ENCODE assay signal across 10 mouse cellular contexts in the genomic region with DNA sequence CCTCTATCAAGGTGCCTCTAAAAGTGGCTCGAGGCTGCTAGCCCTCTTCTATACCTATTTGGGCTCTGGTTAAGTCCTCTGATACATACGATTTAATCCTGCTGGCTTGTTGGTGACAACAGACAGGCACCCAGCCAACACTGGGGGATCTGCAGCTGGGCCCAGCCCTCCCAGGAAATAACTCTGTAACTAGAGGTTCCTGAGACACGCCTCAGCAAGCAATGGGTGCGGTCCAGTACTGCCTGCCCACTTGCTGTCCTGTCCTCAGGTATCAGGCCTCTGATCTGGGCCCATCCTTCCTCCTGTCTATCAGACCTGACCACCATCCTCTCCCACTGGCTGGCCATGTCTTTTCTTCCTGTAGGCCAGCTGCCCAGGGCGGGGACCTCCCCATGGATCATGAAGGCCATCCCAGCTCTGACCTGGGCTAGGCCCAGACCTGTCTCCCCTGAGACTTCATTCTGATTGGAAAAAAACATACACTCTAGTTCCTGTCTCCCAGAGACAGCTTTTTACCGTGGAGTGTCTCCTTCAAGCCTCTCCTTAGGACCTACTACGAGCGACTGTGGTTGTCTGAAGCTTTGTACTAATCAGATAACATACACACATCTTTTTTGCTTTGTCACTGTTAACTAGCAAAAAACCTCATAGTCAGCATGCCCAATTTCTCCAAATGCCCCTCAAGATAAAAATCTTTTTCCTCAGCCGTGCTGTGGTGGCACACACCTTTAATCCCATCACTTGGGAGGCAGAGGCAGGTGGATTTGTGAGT. TPM values are rescaled to one million over a fixed set of nuclear protein-coding genes. Genes with fewer than 3 reads are reported as not detected.
DNase-seq lines count a peak whose midpoint lies in the region; ATAC-seq and TF ChIP-seq lines count a peak whose summit lies in the region.
"Had no signal": no experiment of that assay in that cellular context is flagged by ENCODE, and none has a peak within 500 bp of the region (broad histone marks: within the 10 kb centered on the region; RNA-seq: fewer than 3 reads in every experiment).

No protein-coding gene starts in this region.

- no peak overlapping the region for H3K4me2 ChIP-seq in midbrain, embryonic 15.5 days
- H3K4me2 ChIP-seq: heart, embryonic 15.5 days had no signal

- no peak for ATAC-seq in midbrain, embryonic 15.5 days (replicated peaks)

- no peak overlapping the region for H3K4me3 ChIP-seq in kidney, adult 2 months (ENCODE audit: insufficient read depth, low read depth, low read length)
- no peak overlapping the region for H3K4me3 ChIP-seq in midbrain, embryonic 15.5 days
- no peak overlapping the region for H3K4me3 ChIP-seq in layer of hippocampus, adult 2 months
- H3K4me3 ChIP-seq: heart, embryonic 15.5 days had no signal

- H3K9ac ChIP-seq in midbrain, embryonic 15.5 days, result no peak overlapping the region
- H3K9ac ChIP-seq: heart, embryonic 15.5 days had no signal

- intact Hi-C loops in gastrocnemius, postnatal 36 days (cut with DNase I), result loop anchor here (2.0 to 5.0 kb wide), 2 partner anchors 95 to 251 kb away; partner anchors contain the start of gene Artn

- H3K27ac ChIP-seq in kidney, adult 2 months (ENCODE audit: insufficient read depth, low read depth, low read length), result no peak overlapping the region
- no peak overlapping the region for H3K27ac ChIP-seq in midbrain, embryonic 15.5 days
- H3K27ac ChIP-seq in layer of hippocampus, adult 2 months, result no peak overlapping the region
- H3K27ac ChIP-seq: heart, embryonic 15.5 days had no signal

- no peaks in the 10 kb centered on the region for H3K27me3 ChIP-seq in kidney, adult 2 months (replicated peaks; ENCODE audit: control insufficient read depth, insufficient read depth, low read length)
- 0 out of 2 replicates have a peak, but pooled peaks cover 5% of the 10 kb centered on the region for H3K27me3 ChIP-seq in midbrain, embryonic 15.5 days (replicated peaks)
- H3K27me3 ChIP-seq: heart, embryonic 15.5 days had no signal

- 62% methylated on average over 9 of the region's 9 CpGs for WGBS in kidney, adult 2 months
- WGBS in midbrain, embryonic 15.5 days, result 81% methylated on average over 9 of the region's 9 CpGs

- TF ChIP-seq CTCF in kidney, adult 2 months (conservative IDR thresholded peaks at IDR 0.05; ENCODE audit: insufficient read depth, insufficient read length, low read depth, low read length), result no peak
- no peak for TF ChIP-seq CTCF in layer of hippocampus, adult 2 months (conservative IDR thresholded peaks at IDR 0.05)

- TF ChIP-seq POLR2A in kidney, adult 2 months (IDR thresholded peaks at IDR 0.05; ENCODE audit: low read depth, low read length), result no peak

- DNase-seq in gastrocnemius, adult 18-20 months (ENCODE audit: low spot score), result peak; percentile 10
- no peak for DNase-seq in gastrocnemius, postnatal 36 days
- peak; percentile 11 for DNase-seq in MN1 (ENCODE audit: low spot score)
- DNase-seq in kidney, adult 2 months, result peak; percentile 84
- DNase-seq in lung, postnatal 36 days, result peak; percentile 66
- no peak for DNase-seq in thymus, adult 18-20 months
- no peak for DNase-seq in layer of hippocampus, adult 2 months (ENCODE audit: low spot score in 2 of 2)
- DNase-seq: thymus, postnatal 14 days had no signal

- H3K4me1 ChIP-seq in kidney, adult 2 months (ENCODE audit: control insufficient read depth, insufficient read depth, low read length), result peaks cover 5% of the 10 kb centered on the region; the same call in 1 of the 2 replicates
- H3K4me1 ChIP-seq in midbrain, embryonic 15.5 days, result peaks cover 20% of the 10 kb centered on the region

- no peaks in the 10 kb centered on the region for H3K36me3 ChIP-seq in kidney, adult 2 months (ENCODE audit: control insufficient read depth, insufficient read depth, low read length)
- H3K36me3 ChIP-seq in midbrain, embryonic 15.5 days (replicated peaks), result no peaks in the 10 kb centered on the region
- H3K36me3 ChIP-seq: heart, embryonic 15.5 days had no signal

- H3K9me3 ChIP-seq in midbrain, embryonic 15.5 days, result no peaks in the 10 kb centered on the region
- H3K9me3 ChIP-seq: heart, embryonic 15.5 days had no signal

RNA-seq across cellular contexts. Expression of gene Slc6a9, which starts 2.2 kb away (rescaled TPM):
- total RNA-seq in gastrocnemius, adult 18-20 months (2021), result 1 to 10 TPM; 5.7 to 6.0 TPM
- total RNA-seq in gastrocnemius, postnatal 36 days (2021), result 1 to 10 TPM; 5.0 to 6.0 TPM
- polyA plus RNA-seq in kidney, adult 2 months (2012; rRNA removed), result 19.2 and 25.7 TPM in 2 replicates
- polyA plus RNA-seq in midbrain, embryonic 15.5 days (2015; fragmentation: Nextera tagmentation; extraction: Ambion mirVana), result 32.3 and 33.0 TPM in 2 replicates
- total RNA-seq in layer of hippocampus, adult 2 months (2021), result 10 to 100 TPM; 32.2 to 33.2 TPM

RNA-seq across cellular contexts. Expression of gene Ccdc24, which starts 40.3 kb away (rescaled TPM):
- under 1 TPM in 1 of 2 experiments, not detected in 1; 0.52 TPM for total RNA-seq in gastrocnemius, adult 18-20 months (2021)
- under 1 TPM in 1 of 2 experiments, not detected in 1; 0.33 TPM for total RNA-seq in gastrocnemius, postnatal 36 days (2021)
- 2.9 and 3.3 TPM in 2 replicates for polyA plus RNA-seq in kidney, adult 2 months (2012; rRNA removed)
- 2.7 and 3.2 TPM in 2 replicates for polyA plus RNA-seq in midbrain, embryonic 15.5 days (2015; fragmentation: Nextera tagmentation; extraction: Ambion mirVana)
- total RNA-seq in layer of hippocampus, adult 2 months (2021), result 1 to 10 TPM in 1 of 2 experiments, under 1 TPM in 1; 0.79 to 2.0 TPM

RNA-seq across cellular contexts. Expression of gene B4galt2, which starts 51.2 kb away (rescaled TPM):
- total RNA-seq in gastrocnemius, adult 18-20 months (2021), result 1 to 10 TPM; 1.8 to 2.0 TPM
- 1 to 10 TPM; 2.8 to 3.2 TPM for total RNA-seq in gastrocnemius, postnatal 36 days (2021)
- 4.9 and 9.8 TPM in 2 replicates for polyA plus RNA-seq in kidney, adult 2 months (2012; rRNA removed)
- polyA plus RNA-seq in midbrain, embryonic 15.5 days (2015; fragmentation: Nextera tagmentation; extraction: Ambion mirVana), result 65.4 and 67.7 TPM in 2 replicates
- total RNA-seq in layer of hippocampus, adult 2 months (2021), result 10 to 100 TPM; 58.6 to 61.3 TPM

RNA-seq across cellular contexts. Expression of gene Atp6v0b, which starts 55.0 kb away (rescaled TPM):
- total RNA-seq in gastrocnemius, adult 18-20 months (2021), result 10 to 100 TPM; 82.2 to 83.6 TPM
- 10 to 100 TPM; 65.4 to 74.0 TPM for total RNA-seq in gastrocnemius, postnatal 36 days (2021)
- polyA plus RNA-seq in kidney, adult 2 months (2012; rRNA removed), result 768 and 777 TPM in 2 replicates
- polyA plus RNA-seq in midbrain, embryonic 15.5 days (2015; fragmentation: Nextera tagmentation; extraction: Ambion mirVana), result 617 and 618 TPM in 2 replicates
- 100 to 1,000 TPM; 411 to 424 TPM for total RNA-seq in layer of hippocampus, adult 2 months (2021)

RNA-seq across cellular contexts. Expression of gene Dph2, which starts 59.7 kb away (rescaled TPM):
- total RNA-seq in gastrocnemius, adult 18-20 months (2021), result 1 to 10 TPM; 3.1 to 3.2 TPM
- total RNA-seq in gastrocnemius, postnatal 36 days (2021), result 1 to 10 TPM; 1.4 to 2.6 TPM
- 9.4 and 10.1 TPM in 2 replicates for polyA plus RNA-seq in kidney, adult 2 months (2012; rRNA removed)
- polyA plus RNA-seq in midbrain, embryonic 15.5 days (2015; fragmentation: Nextera tagmentation; extraction: Ambion mirVana), result 24.0 and 25.5 TPM in 2 replicates
- total RNA-seq in layer of hippocampus, adult 2 months (2021), result 10 to 100 TPM; 10.1 to 12.1 TPM

Comparison
In these comparisons a context has a peak if more than half of its experiments do, and no peak if none do; other contexts are left out.
1. DNase-seq: peak in gastrocnemius, adult 18-20 months (single experiment), MN1 (single experiment), kidney, adult 2 months (single experiment) and lung, postnatal 36 days (single experiment); none in gastrocnemius, postnatal 36 days (0 of 2), thymus, adult 18-20 months (0 of 2) and layer of hippocampus, adult 2 months (0 of 2).
2. RNA of gene Slc6a9, which starts 2.2 kb away (total RNA-seq): 32.2 to 33.2 TPM in layer of hippocampus, adult 2 months; 5.0 to 6.0 TPM in gastrocnemius, postnatal 36 days and 5.7 to 6.0 TPM in gastrocnemius, adult 18-20 months; every median in the first group is over 4 times any median in the second.
3. RNA of gene B4galt2, which starts 51.2 kb away (total RNA-seq): 58.6 to 61.3 TPM in layer of hippocampus, adult 2 months; 2.8 to 3.2 TPM in gastrocnemius, postnatal 36 days and 1.8 to 2.0 TPM in gastrocnemius, adult 18-20 months; every median in the first group is over 10 times any median in the second.